Mouse (Mus musculus) T-cell, adult 2 months (primary cell): ENCODE results near the gene Ccdc138.
"Not testable (repeated sequence)": the region's sequence is repeated elsewhere in the genome, so short reads cannot be mapped to it uniquely, and the experiment has no call there.

Experiments used
- DNase-seq: peaks from one replicate; pipeline ENCODE4 v3.0.0; 2022; ENCODE audit warnings: low spot score

Gene Ccdc138

GRCm38 (mm10) chr10:58497320-58498284 lies at the start of gene Ccdc138:
Gene Ccdc138, plus strand, starts transcription at chr10:58497948.
- peak; percentile 93 for DNase-seq

DNA sequence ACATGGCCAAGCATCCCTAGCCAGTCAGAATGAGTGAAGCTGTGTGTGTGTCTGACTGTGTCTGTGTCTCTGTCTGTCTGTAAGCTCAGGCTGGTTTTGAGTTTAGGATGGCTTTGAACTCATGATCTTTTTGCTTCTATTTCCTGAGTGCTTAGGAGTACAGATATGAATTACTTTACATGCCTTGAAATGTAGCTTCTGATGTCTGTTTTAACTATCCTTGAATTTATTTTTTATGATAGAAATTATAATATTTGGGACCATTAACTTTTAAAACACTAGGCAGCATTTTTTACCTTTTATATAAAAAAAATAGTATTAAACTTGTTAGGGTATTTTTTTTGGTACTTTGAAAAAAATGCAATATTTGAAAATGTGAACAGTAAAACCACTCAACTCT lies 46.2 kb upstream of the Ccdc138 start:
- no peak for DNase-seq

- DNase-seq: no peak
Measured at GRCm38 (mm10) chr10:58452185-58452584, 45.6 kb upstream of the Ccdc138 start.

GRCm38 (mm10) chr10:58459896-58460295 lies 37.9 kb upstream of the Ccdc138 start:
- DNase-seq: no peak

GRCm38 (mm10) chr10:58477086-58477755 lies 20.5 kb upstream of the Ccdc138 start:
- no peak for DNase-seq

DNA sequence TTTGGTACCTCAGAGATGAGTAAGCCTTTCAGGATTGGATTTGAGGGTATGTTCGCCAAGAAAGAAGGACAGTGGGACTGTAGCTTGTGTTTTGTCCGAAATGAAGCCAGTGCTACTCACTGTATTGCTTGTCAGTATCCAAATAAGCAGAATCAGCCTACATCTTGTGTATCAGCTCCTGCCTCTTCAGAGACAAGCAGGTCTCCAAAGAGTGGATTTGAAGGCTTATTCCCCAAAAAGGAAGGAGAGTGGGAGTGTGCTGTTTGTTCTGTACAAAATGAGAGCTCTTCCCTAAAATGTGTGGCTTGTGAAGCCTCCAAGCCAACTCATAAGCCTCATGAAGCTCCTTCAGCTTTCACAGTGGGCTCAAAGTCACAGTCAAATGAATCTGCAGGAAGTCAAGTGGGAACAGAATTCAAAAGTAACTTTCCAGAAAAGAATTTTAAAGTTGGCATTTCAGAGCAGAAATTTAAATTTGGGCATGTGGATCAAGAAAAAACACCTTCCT lies 19.6 kb upstream of the Ccdc138 start:
- DNase-seq: no peak

GRCm38 (mm10) chr10:58479954-58480490 lies 17.7 kb upstream of the Ccdc138 start:
- no peak for DNase-seq

DNA sequence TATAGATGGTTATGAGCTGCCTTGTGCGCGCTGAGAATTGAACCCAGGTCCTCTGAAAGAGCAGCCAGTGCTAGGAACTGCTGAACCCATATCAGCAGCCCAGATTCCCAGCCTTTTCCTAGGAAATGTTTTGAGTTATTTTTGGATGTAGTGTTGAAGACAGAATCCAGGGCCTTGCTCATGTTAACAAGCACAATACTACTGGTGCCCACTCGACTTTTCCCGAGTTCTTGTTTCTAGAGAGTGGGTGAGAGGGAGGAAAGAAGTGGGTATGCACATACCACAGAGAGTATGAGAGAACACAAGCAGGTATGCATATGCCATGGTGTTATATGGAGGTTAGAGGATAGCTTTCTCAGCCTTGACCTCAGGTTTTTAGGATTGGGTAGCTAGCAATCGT lies 6.7 kb upstream of the Ccdc138 start:
- no peak for DNase-seq

DNA sequence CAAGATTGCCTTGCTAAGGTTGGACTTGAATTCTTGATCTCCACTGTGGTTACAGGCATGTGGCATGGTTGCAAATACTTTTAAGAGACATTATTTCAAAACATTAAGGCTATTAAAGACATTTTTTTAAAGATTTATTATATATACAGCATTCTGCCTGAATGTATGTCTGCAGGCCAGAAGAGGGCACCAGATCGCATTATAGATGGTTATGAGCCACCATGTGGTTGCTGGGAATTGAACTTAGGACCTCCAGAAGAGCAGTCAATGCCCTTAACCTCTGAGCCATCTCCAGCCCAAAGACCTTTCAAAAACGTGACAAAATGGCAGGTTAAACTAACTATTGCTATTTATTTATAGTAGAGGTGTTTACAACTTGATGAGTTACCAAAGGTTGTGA lies 2.1 kb upstream of the Ccdc138 start:
- DNase-seq: peak; percentile 5

DNA sequence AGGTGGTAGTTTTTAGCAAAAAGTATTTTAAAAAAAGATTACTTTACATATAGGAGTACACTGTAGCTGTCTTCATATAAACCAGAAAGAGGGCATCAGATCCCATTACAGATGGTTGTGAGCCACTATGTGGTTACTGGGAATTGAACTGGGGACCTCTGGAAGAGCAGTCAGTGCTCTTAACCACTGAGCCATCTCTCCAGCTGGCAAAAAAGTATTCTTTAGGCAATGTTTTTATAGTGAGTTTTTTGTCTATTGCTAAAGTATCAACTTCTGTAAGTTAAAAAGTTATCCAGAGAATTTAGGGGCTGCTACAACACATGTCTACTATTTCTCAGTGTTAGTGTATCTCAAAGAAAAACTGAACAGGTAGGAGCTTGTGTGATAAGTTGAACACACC lies 1.0 kb upstream of the Ccdc138 start:
- no peak for DNase-seq

- no peak for DNase-seq
Measured at GRCm38 (mm10) chr10:58498516-58498915, 768 bp downstream of the Ccdc138 start.

- DNase-seq: no peak
Measured at GRCm38 (mm10) chr10:58529358-58529757, 31.6 kb downstream of the Ccdc138 start.

GRCm38 (mm10) chr10:58530896-58531790 lies 33.4 kb downstream of the Ccdc138 start:
- no peak for DNase-seq

DNA sequence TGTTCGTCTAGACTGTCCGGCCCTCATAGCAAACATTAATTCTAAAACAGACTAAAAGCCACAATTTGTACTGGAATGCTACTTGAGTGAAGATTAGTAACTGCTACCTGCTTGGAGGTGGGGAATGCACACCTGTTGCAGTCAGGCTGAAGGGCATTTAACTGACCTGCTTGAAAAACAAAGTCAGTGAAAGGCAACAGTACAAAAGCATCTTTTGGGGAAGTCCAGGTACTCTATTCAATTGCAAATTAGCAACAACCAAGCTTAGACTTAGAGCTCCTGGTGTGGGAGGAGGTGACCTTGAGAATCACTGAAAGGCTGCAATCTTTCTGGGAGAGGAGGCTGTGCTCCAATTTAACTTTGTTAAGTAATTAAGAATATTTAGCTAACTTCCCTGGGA lies 34.4 kb downstream of the Ccdc138 start:
- DNase-seq: no peak

- not testable (repeated sequence) for DNase-seq
Measured at GRCm38 (mm10) chr10:58536276-58536675, 38.5 kb downstream of the Ccdc138 start.

GRCm38 (mm10) chr10:58540613-58541012 lies 42.9 kb downstream of the Ccdc138 start:
- no peak for DNase-seq

DNA sequence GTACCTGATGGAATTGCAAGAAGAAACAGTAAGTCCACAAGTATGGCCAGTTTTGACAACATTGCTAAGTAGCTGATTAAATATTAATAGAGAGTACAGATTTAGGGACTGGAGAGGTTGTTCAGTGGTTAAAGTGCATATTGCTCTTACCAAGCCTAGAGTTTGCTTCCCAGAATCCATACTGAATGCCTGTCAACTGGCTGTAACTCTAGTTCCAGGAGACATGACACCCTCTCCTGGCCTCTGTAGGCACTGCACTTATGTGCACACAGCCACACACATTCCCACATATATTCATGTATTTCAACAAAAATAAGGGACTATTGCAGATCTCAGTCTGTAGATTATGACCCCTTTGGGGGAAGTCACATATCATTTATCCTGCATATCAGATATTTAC lies 51.0 kb downstream of the Ccdc138 start:
- no peak for DNase-seq

GRCm38 (mm10) chr10:58554693-58555387 lies 57.1 kb downstream of the Ccdc138 start:
- DNase-seq: no peak

- peak; percentile 26 for DNase-seq
Measured at GRCm38 (mm10) chr10:58559098-58559497, 61.4 kb downstream of the Ccdc138 start.

- no peak for DNase-seq
Measured at GRCm38 (mm10) chr10:58559901-58560300, 62.2 kb downstream of the Ccdc138 start.

- DNase-seq: no peak
Measured at GRCm38 (mm10) chr10:58560521-58560920, 62.8 kb downstream of the Ccdc138 start.
